Mouse (Mus musculus): ENCODE data around the gene Pde4b.

DNA sequence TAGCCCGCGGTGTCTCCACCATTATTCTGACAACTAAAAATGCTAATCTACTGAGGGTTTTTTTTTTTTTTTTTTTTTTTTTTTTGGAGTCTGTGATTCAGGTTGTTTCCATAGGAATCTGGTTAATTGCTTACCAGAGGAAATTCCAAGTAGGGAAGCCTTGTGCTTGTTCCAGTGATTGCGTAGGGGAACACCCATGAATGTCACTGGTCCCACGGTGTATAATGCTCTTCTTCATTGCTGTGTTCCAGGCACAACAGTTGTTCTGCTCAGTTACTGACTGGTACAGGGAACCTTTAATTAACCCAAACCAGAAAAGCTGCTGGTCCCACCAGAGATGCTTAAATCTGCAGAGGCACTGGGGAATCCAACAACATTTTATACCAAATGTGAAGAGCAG lies 506.3 kb downstream of the Pde4b start:
- TF ChIP-seq CTCF (IDR thresholded peaks at IDR 0.05; ENCODE audit: control insufficient read depth, insufficient read depth, insufficient read length) (no peak), MYOD1 (IDR thresholded peaks at IDR 0.05; ENCODE audit: control insufficient read depth, insufficient read length, low read depth) (no peak)

Data from C2C12 (cell line).